Mouse (Mus musculus): Measurements from ENCODE around the gene Fgfr2. TPM values are rescaled to one million over a fixed set of nuclear protein-coding genes. Genes with fewer than 3 reads are reported as not detected.

Fgfr2 gene
- polyA plus RNA-seq, 1 experiment from 2014 or later = 169 TPM

DNA sequence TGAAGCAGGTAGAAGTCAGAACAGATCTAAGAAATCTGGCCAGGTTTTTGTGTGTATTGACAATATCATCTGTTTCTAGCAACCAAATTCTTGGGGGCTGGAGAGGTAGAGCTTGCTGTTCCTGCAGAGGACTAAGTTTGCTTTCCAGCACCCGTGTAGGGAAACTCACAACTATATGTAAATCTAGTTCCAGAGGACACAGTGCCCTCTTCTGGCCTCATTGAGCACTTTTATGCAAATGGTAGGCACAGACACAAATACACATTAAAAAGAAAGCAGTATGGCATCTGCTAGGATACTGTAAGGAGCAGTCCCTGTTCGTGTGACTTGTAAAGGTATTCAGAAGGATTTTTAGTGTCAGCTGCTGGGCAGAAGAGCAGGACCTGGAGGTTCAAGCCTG lies 240.8 kb downstream of the Fgfr2 start:
- no peak overlapping the region for H3K4me3 ChIP-seq (ENCODE audit: low read depth, low read length)
- no peaks in the 10 kb centered on the region for H3K9me3 ChIP-seq (ENCODE audit: control insufficient read depth, low read depth, low read length)
- H3K36me3 ChIP-seq (ENCODE audit: control insufficient read depth, insufficient read depth, low read length) = peaks cover 54% of the 10 kb centered on the region
- WGBS = 72% methylated on average over 2 of the region's 2 CpGs
- ATAC-seq (ENCODE audit: insufficient number of reproducible peaks, insufficient read depth, low FRiP score, low read depth) = no peak
- H3K4me1 ChIP-seq (ENCODE audit: control insufficient read depth, insufficient read depth, low read length) = no peaks in the 10 kb centered on the region
- H3K27me3 ChIP-seq (ENCODE audit: control insufficient read depth, insufficient read depth, low read length) = no peaks in the 10 kb centered on the region
- no peak overlapping the region for H3K27ac ChIP-seq (ENCODE audit: low read length)
- no peak overlapping the region for H3K9ac ChIP-seq (replicated peaks; ENCODE audit: low read depth, low read length)
- no peak overlapping the region for H3K4me2 ChIP-seq (replicated peaks; ENCODE audit: low read depth, low read length)

DNA sequence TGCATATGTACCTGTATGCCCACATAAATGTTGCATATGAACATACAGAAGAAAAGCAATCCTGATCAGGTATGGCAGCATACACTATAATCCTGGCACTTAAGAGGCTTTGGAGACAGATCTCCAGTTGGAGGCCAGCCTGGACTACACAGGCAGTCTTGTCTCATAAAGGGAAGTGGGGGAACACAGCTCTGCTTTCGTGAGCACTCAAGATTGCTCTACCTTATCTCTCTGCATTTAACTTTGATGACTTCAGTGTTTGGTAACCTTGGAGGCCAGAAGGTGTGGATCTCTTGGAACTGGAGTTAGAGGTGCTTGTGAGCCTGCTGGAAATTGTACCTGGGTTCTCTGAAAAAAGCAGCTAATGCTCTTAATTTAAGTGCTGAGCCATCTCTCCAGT lies 242.9 kb downstream of the Fgfr2 start:
- Histone ChIP-seq H3K4me2 (replicated peaks; ENCODE audit: low read depth, low read length) (no peak overlapping the region), H3K9ac (replicated peaks; ENCODE audit: low read depth, low read length) (no peak overlapping the region), H3K36me3 (ENCODE audit: control insufficient read depth, insufficient read depth, low read length) (peaks cover 67% of the 10 kb centered on the region), H3K27ac (ENCODE audit: low read length) (no peak overlapping the region), H3K4me1 (ENCODE audit: control insufficient read depth, insufficient read depth, low read length) (no peaks in the 10 kb centered on the region), H3K4me3 (ENCODE audit: low read depth, low read length) (no peak overlapping the region), H3K9me3 (ENCODE audit: control insufficient read depth, low read depth, low read length) (no peaks in the 10 kb centered on the region), H3K27me3 (ENCODE audit: control insufficient read depth, insufficient read depth, low read length) (no peaks in the 10 kb centered on the region)
- no peak for ATAC-seq (ENCODE audit: insufficient number of reproducible peaks, insufficient read depth, low FRiP score, low read depth)
- 88% methylated on average over 1 of the region's 1 CpGs for WGBS

DNA sequence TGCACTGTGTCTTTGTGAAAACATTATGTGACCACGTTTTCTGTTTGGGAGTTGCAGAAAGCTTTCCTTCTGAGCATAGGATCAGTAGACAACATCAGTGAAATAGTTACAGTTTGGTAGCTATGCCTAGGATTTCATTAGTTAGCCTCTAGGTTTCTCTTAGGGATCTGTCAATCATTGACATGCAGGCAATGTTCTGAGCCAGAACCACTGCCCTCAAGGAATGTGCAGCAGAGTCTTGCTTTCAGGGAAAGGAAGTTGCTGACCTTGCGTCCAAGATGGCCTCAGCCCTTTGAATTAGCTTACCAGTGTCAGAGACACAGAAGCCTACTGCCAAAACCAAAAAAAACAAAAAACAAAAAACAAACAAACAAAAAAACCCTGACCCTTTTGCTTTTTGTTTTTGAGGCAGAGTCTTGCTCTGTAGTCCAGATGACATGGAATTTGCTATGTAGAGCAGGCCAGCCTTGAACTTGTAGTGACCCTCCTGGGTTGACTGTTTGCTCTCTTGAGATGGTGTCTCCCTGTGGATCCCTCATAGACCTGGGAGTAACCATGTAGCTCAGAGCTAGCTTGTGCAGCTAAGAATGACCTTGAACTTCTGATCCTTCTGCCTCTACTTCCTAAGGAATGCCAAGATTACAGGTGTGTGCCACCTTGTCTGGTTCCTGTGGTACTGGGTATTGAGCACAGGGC lies 247.6 kb downstream of the Fgfr2 start:
- no peak for ATAC-seq (ENCODE audit: insufficient number of reproducible peaks, insufficient read depth, low FRiP score, low read depth)
- no peak overlapping the region for H3K9ac ChIP-seq (replicated peaks; ENCODE audit: low read depth, low read length)
- H3K4me1 ChIP-seq (ENCODE audit: control insufficient read depth, insufficient read depth, low read length) = no peaks in the 10 kb centered on the region
- no peak overlapping the region for H3K4me3 ChIP-seq (ENCODE audit: low read depth, low read length)
- no peak overlapping the region for H3K27ac ChIP-seq (ENCODE audit: low read length)
- H3K9me3 ChIP-seq (ENCODE audit: control insufficient read depth, low read depth, low read length) = no peaks in the 10 kb centered on the region
- H3K4me2 ChIP-seq (replicated peaks; ENCODE audit: low read depth, low read length) = no peak overlapping the region
- H3K27me3 ChIP-seq (ENCODE audit: control insufficient read depth, insufficient read depth, low read length) = no peaks in the 10 kb centered on the region
- peaks cover 74% of the 10 kb centered on the region for H3K36me3 ChIP-seq (ENCODE audit: control insufficient read depth, insufficient read depth, low read length)
- 90% methylated on average over 2 of the region's 2 CpGs for WGBS

DNA sequence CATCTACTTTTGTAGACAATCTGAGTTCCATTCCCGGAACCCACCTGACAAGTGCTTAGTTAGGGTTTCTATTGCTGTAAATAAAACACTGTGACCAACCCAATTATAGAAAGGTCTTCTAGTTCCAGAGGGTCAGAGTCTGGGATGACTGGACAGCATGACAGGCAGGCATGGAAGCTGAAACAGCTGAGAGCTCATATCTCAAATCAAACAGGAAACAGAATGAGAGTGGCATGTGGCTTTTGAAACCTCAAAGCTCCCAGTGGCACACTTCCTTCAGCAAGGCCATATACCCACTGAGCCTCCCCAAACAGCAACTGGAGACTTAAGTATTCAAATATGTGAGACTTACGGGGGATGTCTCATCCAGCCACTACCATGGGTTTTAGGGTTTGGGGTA lies 250.1 kb downstream of the Fgfr2 start:
- no peak for ATAC-seq (ENCODE audit: insufficient number of reproducible peaks, insufficient read depth, low FRiP score, low read depth)
- H3K4me1 ChIP-seq (ENCODE audit: control insufficient read depth, insufficient read depth, low read length) = no peaks in the 10 kb centered on the region
- no peaks in the 10 kb centered on the region for H3K9me3 ChIP-seq (ENCODE audit: control insufficient read depth, low read depth, low read length)
- WGBS = 91% methylated on average over 2 of the region's 2 CpGs
- no peak overlapping the region for H3K27ac ChIP-seq (ENCODE audit: low read length)
- H3K36me3 ChIP-seq (ENCODE audit: control insufficient read depth, insufficient read depth, low read length) = peaks cover 66% of the 10 kb centered on the region
- H3K4me2 ChIP-seq (replicated peaks; ENCODE audit: low read depth, low read length) = no peak overlapping the region
- no peak overlapping the region for H3K9ac ChIP-seq (replicated peaks; ENCODE audit: low read depth, low read length)
- no peak overlapping the region for H3K4me3 ChIP-seq (ENCODE audit: low read depth, low read length)
- no peaks in the 10 kb centered on the region for H3K27me3 ChIP-seq (ENCODE audit: control insufficient read depth, insufficient read depth, low read length)

DNA sequence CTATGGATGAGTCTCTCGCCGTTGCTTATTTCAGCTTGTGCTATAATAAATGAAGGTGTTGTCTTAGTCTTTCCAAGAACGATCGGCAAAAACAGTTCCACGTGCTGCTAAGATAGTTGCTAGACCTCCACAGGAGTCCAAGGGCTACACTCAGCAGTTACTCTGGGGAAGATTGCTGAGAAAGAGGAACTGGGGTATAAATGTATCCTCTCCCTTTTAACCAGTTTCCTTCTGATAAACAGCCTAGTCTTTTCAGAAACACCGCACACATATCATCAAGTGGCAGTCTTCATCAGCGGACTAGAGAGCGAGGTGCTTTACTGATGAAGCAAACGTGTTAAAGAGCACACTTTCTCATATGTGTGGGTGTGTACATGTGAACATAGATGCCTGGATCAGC lies 256.8 kb downstream of the Fgfr2 start:
- Histone ChIP-seq H3K27me3 (ENCODE audit: control insufficient read depth, insufficient read depth, low read length) (no peaks in the 10 kb centered on the region), H3K9me3 (ENCODE audit: control insufficient read depth, low read depth, low read length) (no peaks in the 10 kb centered on the region), H3K36me3 (ENCODE audit: control insufficient read depth, insufficient read depth, low read length) (peaks cover 27% of the 10 kb centered on the region), H3K4me1 (ENCODE audit: control insufficient read depth, insufficient read depth, low read length) (no peaks in the 10 kb centered on the region), H3K27ac (ENCODE audit: low read length) (no peak overlapping the region), H3K4me2 (replicated peaks; ENCODE audit: low read depth, low read length) (no peak overlapping the region), H3K4me3 (ENCODE audit: low read depth, low read length) (no peak overlapping the region), H3K9ac (replicated peaks; ENCODE audit: low read depth, low read length) (no peak overlapping the region)
- ATAC-seq (ENCODE audit: insufficient number of reproducible peaks, insufficient read depth, low FRiP score, low read depth) = no peak
- whole genome bisulfite sequencing = 92% methylated on average over 9 of the region's 9 CpGs

DNA sequence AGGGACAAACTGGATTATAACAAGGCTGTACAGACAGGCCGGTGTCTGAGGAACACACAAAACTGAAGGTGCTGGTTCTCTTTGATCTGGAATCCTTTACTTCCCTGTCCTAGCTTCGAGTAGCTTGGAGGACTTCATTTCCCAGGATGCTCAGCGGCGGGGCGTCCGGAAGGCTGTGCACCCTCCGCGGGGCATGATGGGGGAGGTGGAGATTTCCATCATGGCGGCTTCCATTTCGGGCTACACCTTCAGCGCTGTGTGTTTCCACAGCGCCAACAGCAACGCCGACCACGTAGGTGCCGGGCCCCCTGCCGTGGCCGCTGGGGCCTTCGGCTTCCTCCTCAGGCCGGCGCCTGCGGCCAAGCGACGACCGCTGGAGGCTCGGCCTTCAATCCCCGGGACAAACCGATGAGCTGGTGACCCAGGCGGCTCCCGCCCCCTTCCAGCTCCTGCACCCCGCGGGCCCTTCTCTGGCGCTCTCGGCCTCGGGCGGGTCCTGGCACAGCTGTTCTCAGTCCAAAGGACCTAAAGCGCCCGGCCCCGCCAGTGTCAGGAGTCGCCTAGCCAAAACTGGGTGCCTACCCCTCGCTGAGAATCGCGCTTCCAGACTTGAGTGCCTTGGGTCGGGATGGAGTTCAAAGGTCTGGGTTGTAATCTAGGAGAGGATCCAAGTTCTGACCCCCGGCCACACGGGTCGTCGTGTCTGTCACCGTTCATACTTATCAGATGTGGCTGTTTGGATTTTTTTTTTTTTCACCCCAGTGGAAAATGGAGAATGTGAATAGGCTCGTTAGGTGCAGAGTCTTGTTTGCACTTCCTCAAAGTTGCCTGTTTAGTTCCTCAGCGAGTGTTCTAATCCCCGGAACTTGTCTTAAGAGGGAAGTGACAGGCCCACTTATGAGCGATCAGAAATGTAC lies 263.9 kb downstream of the Fgfr2 start, which contains the start of gene Abraxas2:
Abraxas2 (plus strand) TSS at position 184 of the 917 bp plus-strand sequence.
- peaks cover 6% of the 10 kb centered on the region; the same call in 1 of the 2 replicates for H3K4me1 ChIP-seq (ENCODE audit: control insufficient read depth, insufficient read depth, low read length)
- peak within 1 kb of the TSS; percentile 84 for H3K9ac ChIP-seq (replicated peaks; ENCODE audit: low read depth, low read length)
- peak within 1 kb of the TSS; percentile 85 for H3K4me2 ChIP-seq (replicated peaks; ENCODE audit: low read depth, low read length)
- under 1% methylated on average over 52 of the region's 53 CpGs for WGBS
- ATAC-seq (ENCODE audit: insufficient number of reproducible peaks, insufficient read depth, low FRiP score, low read depth) = peak; percentile 94
- peak within 1 kb of the TSS; percentile 79 for H3K27ac ChIP-seq (ENCODE audit: low read length)
- H3K36me3 ChIP-seq (ENCODE audit: control insufficient read depth, insufficient read depth, low read length) = no peaks in the 10 kb centered on the region
- no peaks in the 10 kb centered on the region for H3K27me3 ChIP-seq (ENCODE audit: control insufficient read depth, insufficient read depth, low read length)
- H3K9me3 ChIP-seq (ENCODE audit: control insufficient read depth, low read depth, low read length) = no peaks in the 10 kb centered on the region
- peak within 1 kb of the TSS; percentile 99 for H3K4me3 ChIP-seq (ENCODE audit: low read depth, low read length)

DNA sequence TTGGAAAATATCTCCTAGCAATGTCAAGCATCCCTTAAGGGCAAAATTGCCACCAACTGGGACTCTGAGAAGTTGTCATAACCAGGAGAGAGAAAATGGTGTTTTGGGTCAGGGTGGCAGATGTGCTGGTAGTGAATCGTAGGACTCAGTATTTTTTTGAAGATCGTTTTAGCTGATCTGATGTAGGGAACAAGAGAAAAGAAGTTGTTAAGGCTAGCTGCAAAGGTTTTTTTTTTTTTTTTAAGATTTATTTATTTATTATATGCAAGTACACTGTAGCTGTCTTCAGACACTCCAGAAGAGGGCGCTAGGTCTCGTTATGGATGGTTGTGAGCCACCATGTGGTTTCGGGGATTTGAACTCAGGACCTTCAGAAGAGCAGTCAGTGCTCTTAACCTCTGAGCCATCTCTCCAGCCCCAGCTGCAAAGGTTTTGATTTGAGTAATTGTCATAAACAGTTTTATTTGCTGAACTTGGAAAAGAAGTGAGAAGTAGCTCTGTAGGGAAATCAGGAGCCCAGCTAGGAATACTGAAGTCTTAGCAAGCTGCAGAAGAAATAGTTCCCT lies 265.0 kb downstream of the Fgfr2 start:
- Histone ChIP-seq H3K9me3 (ENCODE audit: control insufficient read depth, low read depth, low read length) (no peaks in the 10 kb centered on the region), H3K9ac (replicated peaks; ENCODE audit: low read depth, low read length) (no peak overlapping the region), H3K36me3 (ENCODE audit: control insufficient read depth, insufficient read depth, low read length) (no peaks in the 10 kb centered on the region), H3K27ac (ENCODE audit: low read length) (no peak overlapping the region), H3K27me3 (ENCODE audit: control insufficient read depth, insufficient read depth, low read length) (no peaks in the 10 kb centered on the region), H3K4me3 (ENCODE audit: low read depth, low read length) (no peak overlapping the region), H3K4me2 (replicated peaks; ENCODE audit: low read depth, low read length) (no peak overlapping the region), H3K4me1 (ENCODE audit: control insufficient read depth, insufficient read depth, low read length) (peaks cover 6% of the 10 kb centered on the region; the same call in 1 of the 2 replicates)
- ATAC-seq (ENCODE audit: insufficient number of reproducible peaks, insufficient read depth, low FRiP score, low read depth) = no peak
- WGBS = 63% methylated on average over 5 of the region's 5 CpGs

DNA sequence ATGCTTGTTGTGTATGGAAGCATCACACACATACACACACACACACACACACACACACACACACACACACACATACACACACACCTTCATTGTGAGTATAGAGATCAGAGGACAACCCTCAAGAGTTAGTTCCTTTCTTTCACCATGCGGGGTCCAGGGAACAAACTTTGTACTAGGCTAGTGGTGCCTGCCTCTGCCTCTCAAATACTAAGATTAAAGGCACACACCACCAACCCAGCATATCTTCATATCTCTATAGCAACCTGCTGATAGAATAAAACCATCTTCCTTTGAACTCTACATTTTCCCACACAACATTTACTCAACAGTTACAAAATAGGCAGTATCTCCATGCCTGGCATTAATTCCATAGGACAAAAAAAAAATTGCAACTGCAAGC lies 267.1 kb downstream of the Fgfr2 start:
- Histone ChIP-seq H3K27ac (ENCODE audit: low read length) (no peak overlapping the region), H3K27me3 (ENCODE audit: control insufficient read depth, insufficient read depth, low read length) (no peaks in the 10 kb centered on the region), H3K9ac (replicated peaks; ENCODE audit: low read depth, low read length) (no peak overlapping the region), H3K4me1 (ENCODE audit: control insufficient read depth, insufficient read depth, low read length) (peaks cover 6% of the 10 kb centered on the region; the same call in 1 of the 2 replicates), H3K4me3 (ENCODE audit: low read depth, low read length) (no peak overlapping the region), H3K4me2 (replicated peaks; ENCODE audit: low read depth, low read length) (no peak overlapping the region), H3K36me3 (ENCODE audit: control insufficient read depth, insufficient read depth, low read length) (no peaks in the 10 kb centered on the region), H3K9me3 (ENCODE audit: control insufficient read depth, low read depth, low read length) (no peaks in the 10 kb centered on the region)
- ATAC-seq (ENCODE audit: insufficient number of reproducible peaks, insufficient read depth, low FRiP score, low read depth) = no peak
- WGBS = 71% methylated on average over 1 of the region's 1 CpGs

Measured in stomach, embryonic 14.5 days (tissue).